Mouse (Mus musculus): ENCODE measurements around the gene Wdpcp.

DNA sequence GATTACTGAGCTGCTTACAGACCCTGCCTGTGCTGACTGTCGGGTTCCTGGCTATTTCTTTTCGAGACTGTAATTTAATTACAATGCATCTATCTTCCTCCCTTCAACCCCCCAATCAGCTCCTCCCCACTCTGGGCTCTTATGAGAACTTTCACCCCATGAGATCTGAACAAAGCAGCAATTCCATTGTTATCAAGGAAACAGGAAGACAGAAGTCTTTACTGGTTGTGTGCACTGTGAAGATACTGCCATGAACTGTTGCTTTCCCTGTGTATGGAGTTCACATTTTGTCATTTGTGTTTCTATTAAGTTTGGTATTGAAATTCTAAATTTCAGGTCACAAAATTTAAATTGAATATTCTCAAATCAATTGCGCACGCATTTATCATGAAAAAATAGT is 177.5 kb downstream of the Wdpcp start:
- TF ChIP-seq POLR2A (IDR thresholded peaks at IDR 0.05; ENCODE audit: low read depth, low read length) (no peak), CTCF (IDR thresholded peaks at IDR 0.05; ENCODE audit: extremely low read depth, insufficient read length, insufficient replicate concordance, low read depth, low read length) (no peak)
